Mouse (Mus musculus) neural tube, embryonic 15.5 days (tissue): ENCODE results near the gene Rpl35a. TPM values are rescaled to one million over a fixed set of nuclear protein-coding genes. Genes with fewer than 3 reads are reported as not detected.

Experiments
- ATAC-seq: fragments of 200-750 bp; cut with Nextera tagmentation; 2 replicates; pipeline ENCODE4 v1.8.0; 2017; ENCODE audit warnings: mild to moderate bottlenecking, moderate TSS enrichment, moderate library complexity; ENCODE audit not compliant: low FRiP score
- H3K27ac ChIP-seq: fragments of 300-500 bp; sonication (generic); replicated peaks from 2 replicates; pipeline ENCODE4 v1.5.1; 2015; ENCODE audit warnings: mild to moderate bottlenecking, inconsistent platforms
- H3K27me3 ChIP-seq: fragments of 300-500 bp; sonication (generic); replicated peaks from 2 replicates; pipeline ENCODE4 v1.6.1; 2015; ENCODE audit warnings: inconsistent platforms
- H3K36me3 ChIP-seq: fragments of 300-500 bp; sonication (generic); 2 replicates; pipeline ENCODE4 v1.6.1; 2015; ENCODE audit warnings: inconsistent platforms
- H3K4me1 ChIP-seq: fragments of 300-500 bp; sonication (generic); 2 replicates; pipeline ENCODE4 v1.6.1; 2015; ENCODE audit warnings: inconsistent platforms
- H3K4me2 ChIP-seq: fragments of 300-500 bp; sonication (generic); 2 replicates; pipeline ENCODE4 v1.6.1; 2015; ENCODE audit warnings: inconsistent platforms, mild to moderate bottlenecking, moderate library complexity
- H3K4me3 ChIP-seq: fragments of 300-500 bp; sonication (generic); replicated peaks from 2 replicates; pipeline ENCODE4 v1.5.1; 2015; ENCODE audit warnings: mild to moderate bottlenecking, inconsistent platforms
- H3K9ac ChIP-seq: fragments of 300-500 bp; sonication (generic); replicated peaks from 2 replicates; pipeline ENCODE4 v1.6.1; 2015; ENCODE audit warnings: mild to moderate bottlenecking, inconsistent platforms
- H3K9me3 ChIP-seq: fragments of 300-500 bp; sonication (generic); replicated peaks from 2 replicates; pipeline ENCODE4 v1.6.1; 2016; ENCODE audit warnings: inconsistent platforms
- WGBS: fragments of 180-500 bp; shearing (Covaris S2); methylation state at CpG from one replicate; pipeline ENCODE4 v1.1.7; 2015; ENCODE audit warnings: mixed read lengths; 5-methylcytosine and 5-hydroxymethylcytosine counted together
- microRNA counts: library from miRNA; unstranded; fragments of <30 nt; microRNA quantifications from one replicate; lab custom pipeline; 2016
- microRNA-seq: library from miRNA; unstranded; fragments of <30 nt; microRNA quantifications from one replicate; pipeline ENCODE4, GENCODE M21; 2017
- polyA plus RNA-seq: library from polyadenylated mRNA; unstranded; fragments of >200 nt; fragmentation: Nextera tagmentation; extraction: Ambion mirVana; gene quantifications from 2 replicates; pipeline ENCODE4 v1.2.1, GENCODE M21; 2015

Rpl35a gene
- polyA plus RNA-seq, 1 experiment from 2014 or later, result 514 TPM

GRCm38 (mm10) chr16:33076078-33076477 is 19.8 kb downstream of the Rpl35a start:
- Histone ChIP-seq H3K27me3 (no peaks in the 10 kb centered on the region), H3K4me1 (no peaks in the 10 kb centered on the region), H3K36me3 (peaks cover 25% of the 10 kb centered on the region), H3K27ac (no peak overlapping the region), H3K4me3 (no peak overlapping the region), H3K9me3 (no peaks in the 10 kb centered on the region), H3K9ac (no peak overlapping the region), H3K4me2 (no peak overlapping the region)
- no peak for ATAC-seq
- WGBS, result 66% methylated on average over 6 of the region's 6 CpGs

DNA sequence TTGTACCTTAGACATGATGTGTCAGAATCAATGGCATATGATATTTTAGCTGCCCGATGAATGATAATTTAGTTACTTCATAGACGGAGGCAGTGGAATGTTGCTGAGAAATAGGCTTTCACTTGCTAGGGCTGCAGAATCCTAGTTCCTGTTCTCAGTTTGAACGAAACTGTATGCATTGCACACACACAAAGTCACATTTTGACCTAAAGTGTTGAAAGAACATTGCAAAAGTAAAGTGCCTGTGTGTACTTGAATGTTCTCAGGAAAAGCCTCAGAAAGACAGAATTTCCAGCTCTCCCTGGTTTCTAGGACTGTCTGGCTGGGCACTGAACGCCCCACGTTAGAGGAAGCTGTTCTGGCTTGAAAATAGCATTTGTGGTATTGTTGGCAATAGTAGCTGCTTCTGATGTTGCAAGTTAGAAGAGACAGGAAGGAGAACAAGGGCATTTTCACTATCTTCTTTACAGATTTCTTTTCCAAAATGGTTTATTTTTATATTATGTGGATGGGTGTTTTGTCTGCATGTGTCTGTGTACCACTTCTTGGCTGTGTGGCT is 20.9 kb downstream of the Rpl35a start:
- Histone ChIP-seq H3K36me3 (peaks cover 30% of the 10 kb centered on the region), H3K9me3 (no peaks in the 10 kb centered on the region), H3K4me1 (no peaks in the 10 kb centered on the region), H3K4me2 (no peak overlapping the region), H3K27ac (no peak overlapping the region), H3K4me3 (no peak overlapping the region), H3K27me3 (no peaks in the 10 kb centered on the region), H3K9ac (no peak overlapping the region)
- WGBS, result 93% methylated on average over 5 of the region's 5 CpGs
- no peak for ATAC-seq

- H3K27ac ChIP-seq, result no peak overlapping the region
Observed at GRCm38 (mm10) chr16:33080063-33080462, 23.8 kb downstream of the Rpl35a start.

DNA sequence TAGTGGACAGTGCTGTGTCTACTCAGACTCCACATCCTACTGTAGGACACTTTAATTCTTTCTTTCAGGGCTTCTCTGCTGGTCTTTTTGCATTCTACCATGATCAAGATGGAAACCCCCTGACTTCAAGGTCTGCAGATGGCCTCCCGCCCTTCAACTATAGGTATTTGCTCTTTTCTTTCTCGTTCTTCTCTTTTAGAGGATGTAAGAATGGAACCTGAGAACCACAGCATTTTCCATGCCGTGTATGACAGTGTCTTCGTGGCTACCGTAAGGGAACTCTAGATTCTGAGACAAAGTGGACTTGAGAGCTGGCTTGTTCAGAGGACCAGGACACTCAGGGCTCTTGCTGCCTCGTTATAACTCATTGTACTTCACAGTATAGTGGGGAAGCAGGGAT is 26.7 kb downstream of the Rpl35a start:
- Histone ChIP-seq H3K4me2 (no peak overlapping the region), H3K27me3 (no peaks in the 10 kb centered on the region), H3K27ac (no peak overlapping the region), H3K36me3 (peaks cover 20% of the 10 kb centered on the region), H3K4me1 (no peaks in the 10 kb centered on the region), H3K9me3 (no peaks in the 10 kb centered on the region), H3K9ac (no peak overlapping the region), H3K4me3 (no peak overlapping the region)
- no peak for ATAC-seq
- WGBS, result 94% methylated on average over 6 of the region's 6 CpGs

More at GRCm38 (mm10) chr16:33080063-33080462, 23.8 kb downstream of the Rpl35a start:
- no peak overlapping the region for H3K9ac ChIP-seq
- no peaks in the 10 kb centered on the region for H3K9me3 ChIP-seq
- H3K27me3 ChIP-seq, result no peaks in the 10 kb centered on the region
- no peak overlapping the region for H3K4me2 ChIP-seq
- 94% methylated on average over 7 of the region's 7 CpGs for WGBS
- H3K4me1 ChIP-seq, result no peaks in the 10 kb centered on the region
- H3K36me3 ChIP-seq, result peaks cover 33% of the 10 kb centered on the region
- ATAC-seq, result no peak
- no peak overlapping the region for H3K4me3 ChIP-seq

- Histone ChIP-seq H3K9me3 (no peaks in the 10 kb centered on the region), H3K27me3 (no peaks in the 10 kb centered on the region), H3K4me3 (no peak overlapping the region), H3K4me2 (no peak overlapping the region), H3K4me1 (no peaks in the 10 kb centered on the region), H3K9ac (no peak overlapping the region), H3K27ac (no peak overlapping the region), H3K36me3 (peaks cover 20% of the 10 kb centered on the region)
- ATAC-seq, result no peak
- WGBS, result 94% methylated on average over 2 of the region's 2 CpGs
Observed at GRCm38 (mm10) chr16:33083996-33084395, 27.7 kb downstream of the Rpl35a start.

GRCm38 (mm10) chr16:33085666-33086065 is 29.4 kb downstream of the Rpl35a start:
- Histone ChIP-seq H3K9me3 (no peaks in the 10 kb centered on the region), H3K4me3 (no peak overlapping the region), H3K4me1 (no peaks in the 10 kb centered on the region), H3K36me3 (peaks cover 31% of the 10 kb centered on the region), H3K27ac (no peak overlapping the region), H3K27me3 (no peaks in the 10 kb centered on the region), H3K4me2 (no peak overlapping the region), H3K9ac (no peak overlapping the region)
- ATAC-seq, result no peak
- WGBS, result 82% methylated on average over 8 of the region's 8 CpGs

MicroRNAs within 50 kb of the gene (microRNA counts, 519-probe panel; counts per million panel counts)
- not detected for microRNA mmu-miR-1947 (lab: Ali Mortazavi, UCI)

Small RNAs within 50 kb of the gene (microRNA-seq; reads per million reads assigned to microRNA genes)
- gene Gm22231 (not detected), gene Mir1947 (3.3 reads per million, percentile 12 among the genes with 10 or more reads in this experiment)

Other genes starting within 250 kb of the Rpl35a start
- gene Smbd1, start 246.0 kb upstream of the Rpl35a start, polyA plus RNA-seq, result not detected in 2 replicates
- gene Fyttd1, start 179.0 kb upstream of the Rpl35a start, polyA plus RNA-seq, result 102 and 111 TPM in 2 replicates
- gene Rubcn, start 178.7 kb upstream of the Rpl35a start, polyA plus RNA-seq, result 31.2 and 31.9 TPM in 2 replicates
- 31.8 and 36.2 TPM in 2 replicates for gene Lrch3, start 142.4 kb upstream of the Rpl35a start, polyA plus RNA-seq
- gene Iqcg, start 235 bp upstream of the Rpl35a start, polyA plus RNA-seq, result 5.0 and 5.4 TPM in 2 replicates
- gene Lmln, start 6.1 kb downstream of the Rpl35a start, polyA plus RNA-seq, result 2.6 and 5.1 TPM in 2 replicates
- gene Osbpl11, start 128.6 kb downstream of the Rpl35a start, polyA plus RNA-seq, result 15.7 and 16.2 TPM in 2 replicates
- 80.6 and 84.2 TPM in 2 replicates for gene Snx4, start 195.0 kb downstream of the Rpl35a start, polyA plus RNA-seq